Mouse (Mus musculus) limb, embryonic 10.5 days (tissue): ENCODE data around the gene Gja8. TPM values are rescaled to one million over a fixed set of nuclear protein-coding genes. Genes with fewer than 3 reads are reported as not detected.

Source experiments
- DNase-seq: peaks from one replicate; pipeline ENCODE4 v3.0.0-alpha.2; 2017; ENCODE audit warnings: low spot score
- H3K27ac ChIP-seq: fragments of 300-500 bp; sonication (generic); 2 replicates; pipeline ENCODE4 v1.5.1; 2016; ENCODE audit warnings: mild to moderate bottlenecking
- H3K27me3 ChIP-seq: fragments of 300-500 bp; sonication (generic); 2 replicates; pipeline ENCODE4 v1.6.1; 2016; ENCODE audit warnings: low read depth, mild to moderate bottlenecking; ENCODE audit not compliant: poor library complexity, severe bottlenecking
- H3K36me3 ChIP-seq: fragments of 300-500 bp; sonication (generic); 2 replicates; pipeline ENCODE4 v1.6.1; 2016; ENCODE audit warnings: mild to moderate bottlenecking, moderate library complexity
- H3K4me1 ChIP-seq: fragments of 300-500 bp; sonication (generic); 2 replicates; pipeline ENCODE4 v1.6.1; 2016
- H3K4me3 ChIP-seq: fragments of 300-500 bp; sonication (generic); 2 replicates; pipeline ENCODE4 v1.5.1; 2016; ENCODE audit warnings: mild to moderate bottlenecking, moderate library complexity
- H3K9me3 ChIP-seq: fragments of 300-500 bp; sonication (generic); replicated peaks from 2 replicates; pipeline ENCODE4 v1.6.1; 2016; ENCODE audit warnings: mild to moderate bottlenecking
- WGBS: fragments of 180-500 bp; shearing (Covaris S2); methylation state at CpG from one replicate; pipeline ENCODE4 v1.1.7; 2016; 5-methylcytosine and 5-hydroxymethylcytosine counted together
- polyA plus RNA-seq: library from polyadenylated mRNA; unstranded; fragments of >200 nt; fragmentation: Nextera tagmentation; extraction: Ambion mirVana; gene quantifications from 2 replicates; pipeline ENCODE4 v1.2.1, GENCODE M21; 2016

Gja8 gene
- 0.03 TPM in 1 of 2 replicates, not detected in the other for polyA plus RNA-seq

GRCm38 (mm10) chr3:96925920-96926319 is at the start of gene Gja8:
Gene Gja8 (minus strand): TSS chr3:96926020.
- peaks cover 69% of the 10 kb centered on the region; the same call in 1 of the 2 replicates for H3K27me3 ChIP-seq
- no peaks in the 10 kb centered on the region for H3K36me3 ChIP-seq
- H3K4me1 ChIP-seq = peaks cover 6% of the 10 kb centered on the region
- 69% methylated on average over 6 of the region's 6 CpGs for WGBS
- DNase-seq = no peak
- H3K9me3 ChIP-seq = no peaks in the 10 kb centered on the region
- H3K27ac ChIP-seq = no peak within 1 kb of the TSS
- H3K4me3 ChIP-seq = no peak within 1 kb of the TSS

GRCm38 (mm10) chr3:96974467-96974866 is 48.6 kb upstream of the Gja8 start:
- Histone ChIP-seq H3K27me3 (no peaks in the 10 kb centered on the region), H3K4me3 (no peak overlapping the region), H3K27ac (no peak overlapping the region), H3K9me3 (no peaks in the 10 kb centered on the region), H3K36me3 (no peaks in the 10 kb centered on the region), H3K4me1 (peaks cover 7% of the 10 kb centered on the region)
- 91% methylated on average over 7 of the region's 7 CpGs for WGBS
- no peak for DNase-seq

GRCm38 (mm10) chr3:96970986-96971385 is 45.2 kb upstream of the Gja8 start:
- DNase-seq = no peak
- no peak overlapping the region for H3K27ac ChIP-seq
- H3K36me3 ChIP-seq = no peaks in the 10 kb centered on the region
- 39% methylated on average over 7 of the region's 7 CpGs for WGBS
- H3K27me3 ChIP-seq = no peaks in the 10 kb centered on the region
- no peak overlapping the region for H3K4me3 ChIP-seq
- H3K4me1 ChIP-seq = no peaks in the 10 kb centered on the region
- H3K9me3 ChIP-seq = no peaks in the 10 kb centered on the region

- Histone ChIP-seq H3K36me3 (no peaks in the 10 kb centered on the region), H3K27me3 (no peaks in the 10 kb centered on the region), H3K27ac (no peak overlapping the region), H3K4me1 (peaks cover 6% of the 10 kb centered on the region; the same call in 1 of the 2 replicates), H3K9me3 (no peaks in the 10 kb centered on the region), H3K4me3 (no peak overlapping the region)
- 73% methylated on average over 12 of the region's 12 CpGs for WGBS
- DNase-seq = peak; percentile 26
These were observed 37.5 kb upstream of the Gja8 start for GRCm38 (mm10) chr3:96963088-96964034.

- no peaks in the 10 kb centered on the region for H3K27me3 ChIP-seq
- 56% methylated on average over 8 of the region's 8 CpGs for WGBS
- peaks cover 6% of the 10 kb centered on the region; the same call in 1 of the 2 replicates for H3K4me1 ChIP-seq
- DNase-seq = no peak
- no peaks in the 10 kb centered on the region for H3K36me3 ChIP-seq
- H3K9me3 ChIP-seq = no peaks in the 10 kb centered on the region
- H3K4me3 ChIP-seq = no peak overlapping the region
- H3K27ac ChIP-seq = no peak overlapping the region
These were observed 34.8 kb upstream of the Gja8 start for GRCm38 (mm10) chr3:96960597-96960996.

GRCm38 (mm10) chr3:96953489-96954233 is 27.8 kb upstream of the Gja8 start:
- WGBS = 63% methylated on average over 14 of the region's 14 CpGs

GRCm38 (mm10) chr3:96942706-96943105 is 16.9 kb upstream of the Gja8 start:
- 91% methylated on average over 2 of the region's 2 CpGs for WGBS

More at GRCm38 (mm10) chr3:96953489-96954233, 27.8 kb upstream of the Gja8 start:
- H3K9me3 ChIP-seq = no peaks in the 10 kb centered on the region
- H3K27me3 ChIP-seq = no peaks in the 10 kb centered on the region
- no peaks in the 10 kb centered on the region for H3K36me3 ChIP-seq
- peak overlapping the region; percentile 31; the same call in 1 of the 2 replicates for H3K27ac ChIP-seq
- H3K4me1 ChIP-seq = peaks cover 7% of the 10 kb centered on the region
- no peak for DNase-seq
- no peak overlapping the region for H3K4me3 ChIP-seq

GRCm38 (mm10) chr3:96938738-96939137 is 12.9 kb upstream of the Gja8 start:
- H3K4me3 ChIP-seq = 0 out of 2 replicates have a peak overlapping the region, but pooled peaks have one; percentile 17
- H3K27me3 ChIP-seq = peaks cover 35% of the 10 kb centered on the region
- no peaks in the 10 kb centered on the region for H3K9me3 ChIP-seq
- H3K4me1 ChIP-seq = peaks cover 14% of the 10 kb centered on the region
- DNase-seq = peak; percentile 90
- 13% methylated on average over 11 of the region's 11 CpGs for WGBS
- no peaks in the 10 kb centered on the region for H3K36me3 ChIP-seq
- no peak overlapping the region for H3K27ac ChIP-seq

More at GRCm38 (mm10) chr3:96942706-96943105, 16.9 kb upstream of the Gja8 start:
- H3K27me3 ChIP-seq = peaks cover 3% of the 10 kb centered on the region; the same call in 1 of the 2 replicates
- no peaks in the 10 kb centered on the region for H3K9me3 ChIP-seq
- H3K27ac ChIP-seq = no peak overlapping the region
- no peak for DNase-seq
- H3K36me3 ChIP-seq = no peaks in the 10 kb centered on the region
- H3K4me3 ChIP-seq = no peak overlapping the region
- H3K4me1 ChIP-seq = peaks cover 11% of the 10 kb centered on the region

GRCm38 (mm10) chr3:96937606-96938005 is 11.8 kb upstream of the Gja8 start:
- no peak overlapping the region for H3K27ac ChIP-seq
- no peak overlapping the region for H3K4me3 ChIP-seq

GRCm38 (mm10) chr3:96936241-96936640 is 10.4 kb upstream of the Gja8 start:
- DNase-seq = no peak
- no peaks in the 10 kb centered on the region for H3K9me3 ChIP-seq
- H3K4me1 ChIP-seq = peaks cover 20% of the 10 kb centered on the region
- peaks cover 52% of the 10 kb centered on the region for H3K27me3 ChIP-seq
- no peaks in the 10 kb centered on the region for H3K36me3 ChIP-seq
- WGBS = 13% methylated on average over 6 of the region's 6 CpGs
- no peak overlapping the region for H3K27ac ChIP-seq
- H3K4me3 ChIP-seq = no peak overlapping the region

More at GRCm38 (mm10) chr3:96937606-96938005, 11.8 kb upstream of the Gja8 start:
- Histone ChIP-seq H3K9me3 (no peaks in the 10 kb centered on the region), H3K27me3 (peaks cover 42% of the 10 kb centered on the region), H3K36me3 (no peaks in the 10 kb centered on the region), H3K4me1 (peaks cover 14% of the 10 kb centered on the region)
- no peak for DNase-seq
- WGBS = 15% methylated on average over 5 of the region's 5 CpGs

GRCm38 (mm10) chr3:96931261-96931681 is 5.5 kb upstream of the Gja8 start:
- Histone ChIP-seq H3K4me1 (peaks cover 11% of the 10 kb centered on the region), H3K27me3 (peaks cover 72% of the 10 kb centered on the region), H3K9me3 (no peaks in the 10 kb centered on the region), H3K4me3 (no peak overlapping the region), H3K27ac (no peak overlapping the region), H3K36me3 (no peaks in the 10 kb centered on the region)
- 57% methylated on average over 5 of the region's 5 CpGs for WGBS
- no peak for DNase-seq

GRCm38 (mm10) chr3:96924631-96925030 is 1.2 kb downstream of the Gja8 start:
- Histone ChIP-seq H3K4me1 (peaks cover 16% of the 10 kb centered on the region; the same call in 1 of the 2 replicates), H3K9me3 (no peaks in the 10 kb centered on the region), H3K36me3 (no peaks in the 10 kb centered on the region), H3K27me3 (peaks cover 71% of the 10 kb centered on the region), H3K4me3 (no peak overlapping the region), H3K27ac (no peak overlapping the region)
- DNase-seq = no peak
- 92% methylated on average over 4 of the region's 4 CpGs for WGBS
